Mouse (Mus musculus) embryonic fibroblast, embryonic 13.5 days (primary cell): ENCODE results near the gene Gfer.

ENCODE experiments used
- CTCF ChIP-seq: IDR thresholded peaks from 2 replicates; pipeline ENCODE4 v1.5.1; 2011; ENCODE audit warnings: mild to moderate bottlenecking, control low read depth, low read length, moderate library complexity, borderline replicate concordance; ENCODE audit not compliant: insufficient read depth
- POLR2A ChIP-seq: IDR thresholded peaks from 2 replicates; pipeline ENCODE4 v1.6.1; 2011; ENCODE audit warnings: low read depth, mild to moderate bottlenecking, control low read depth, low read length, moderate library complexity

DNA sequence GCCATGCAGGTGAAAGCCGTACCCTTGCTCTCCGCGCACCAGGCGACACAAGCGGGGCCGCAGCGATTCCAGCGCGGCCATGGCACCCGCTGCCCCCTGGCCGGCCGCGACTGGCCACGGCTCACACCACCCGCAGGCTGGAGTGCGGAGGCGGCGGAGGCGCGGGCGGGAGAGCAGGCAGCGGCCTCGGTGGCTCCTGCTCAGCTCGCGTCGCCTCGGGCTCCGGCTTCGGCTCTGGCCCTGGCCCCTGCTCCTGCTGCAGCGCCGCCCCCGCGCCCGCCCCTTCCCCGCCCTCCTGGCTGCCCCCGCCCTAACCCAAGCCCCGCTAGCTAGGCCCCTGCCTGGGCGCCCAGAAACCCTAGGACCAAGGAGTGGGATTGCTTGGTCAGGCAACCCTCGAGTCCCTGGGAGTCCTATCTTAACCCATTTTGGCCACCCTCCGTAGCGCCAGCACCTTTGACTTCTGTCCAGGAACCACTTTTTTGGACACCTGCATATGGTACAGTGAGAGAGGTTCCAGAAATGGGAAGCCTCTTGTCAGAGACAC lies 45.8 kb downstream of the Gfer start, which contains the start of gene Slc9a3r2:
- no peak for TF ChIP-seq CTCF
- peak; percentile 75 for TF ChIP-seq POLR2A
